Mouse (Mus musculus) heart, postnatal 0 days (tissue): ENCODE results near the gene Fads2.
A peak's percentile ranks its signal among the peaks of the same experiment; 100 is the strongest.

Experiments
- CTCF ChIP-seq: IDR thresholded peaks from 2 replicates; pipeline ENCODE4 v1.5.1; 2016; ENCODE audit warnings: antibody characterized with exemption, control low read depth, low read depth
- EP300 ChIP-seq: IDR thresholded peaks from 2 replicates; pipeline ENCODE4 v1.6.1; 2016; ENCODE audit warnings: antibody characterized with exemption, low read depth

- TF ChIP-seq CTCF (no peak), EP300 (0 out of 2 replicates have a peak, but pooled peaks have one; percentile 21)
Observed at GRCm38 (mm10) chr19:10012827-10013278, 88.7 kb downstream of the Fads2 start.
